Mouse (Mus musculus): ENCODE data around the gene Tmco5.

GRCm38 (mm10) chr2:116932218-116932617 is 53.7 kb downstream of the Tmco5 start:
- TF ChIP-seq POLR2A (IDR thresholded peaks at IDR 0.05; ENCODE audit: low read depth, low read length) (no peak), CTCF (IDR thresholded peaks at IDR 0.05; ENCODE audit: extremely low read depth, insufficient read length, insufficient replicate concordance, low read depth, low read length) (no peak)

All from small intestine, adult 2 months (tissue).